Mouse (Mus musculus) urinary bladder, postnatal 10 days (tissue): Measurements from ENCODE around the gene Olfr1324.
"Not testable (repeated sequence)": the region's sequence is repeated elsewhere in the genome, so short reads cannot be mapped to it uniquely, and the experiment has no call there.

Source experiments
- DNase-seq: peaks from one replicate; pipeline ENCODE4 v3.0.0; 2022; ENCODE audit warnings: low spot score

Gene Olfr1324

DNA sequence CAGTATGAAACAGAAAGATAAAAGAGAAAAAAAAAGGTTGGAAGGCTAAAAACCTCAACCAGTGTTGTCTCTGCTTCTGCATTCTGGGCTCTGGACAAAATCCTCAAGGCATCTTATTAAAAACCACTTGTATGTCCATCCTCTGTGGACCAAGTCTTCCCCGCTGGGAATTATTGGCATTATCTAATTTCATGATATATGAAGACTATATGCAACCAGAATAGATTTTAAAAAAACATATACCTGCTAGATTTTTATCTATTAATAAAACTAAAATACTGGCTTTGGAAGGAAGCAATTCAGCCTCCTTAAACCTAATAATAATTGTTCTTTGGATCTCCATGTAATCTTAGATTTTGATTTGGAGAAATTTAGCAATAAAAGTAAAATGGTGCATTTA lies at the start of gene Olfr1324:
Olfr1324 (minus strand) TSS at position 101 of the 400 bp plus-strand sequence.
- no peak for DNase-seq

DNA sequence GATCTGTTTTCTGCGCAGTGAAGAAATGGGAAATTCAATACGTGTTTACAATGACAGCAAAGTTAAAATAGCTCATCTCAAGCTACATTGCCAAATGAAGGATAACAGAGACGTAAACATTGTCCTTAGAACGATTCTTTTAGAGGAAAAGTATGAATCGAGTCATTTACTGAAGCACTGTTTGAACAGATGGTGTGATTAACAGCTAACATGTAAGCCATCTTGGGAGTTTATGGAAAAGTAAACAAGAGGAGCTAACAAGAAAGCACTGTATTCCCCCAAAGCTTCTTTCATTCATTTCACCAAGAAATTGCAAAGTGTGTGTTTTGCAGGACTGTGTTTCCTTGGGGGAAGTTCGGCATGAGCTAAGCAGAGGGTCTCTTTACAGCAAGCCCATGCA lies 42.0 kb upstream of the Olfr1324 start:
- DNase-seq = not testable (repeated sequence)

DNA sequence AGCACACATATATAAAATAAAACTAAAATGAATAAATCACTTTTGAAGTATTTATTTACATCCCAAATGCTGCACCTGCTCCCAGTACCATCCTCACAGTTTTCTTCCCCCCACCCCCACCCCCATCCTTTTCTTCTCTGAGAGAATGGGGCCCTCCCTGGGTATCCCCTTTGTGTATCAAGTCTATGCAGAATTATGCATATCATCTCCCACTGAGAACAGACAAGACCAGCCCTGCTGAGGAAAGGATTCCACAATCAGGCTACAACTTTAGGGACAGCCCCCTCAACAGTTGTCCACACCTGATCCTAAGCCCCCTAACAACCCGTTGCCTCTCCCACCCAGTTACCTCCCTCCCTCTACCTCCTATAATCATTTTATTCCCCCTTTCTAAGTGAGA lies 27.8 kb upstream of the Olfr1324 start:
- no peak for DNase-seq

DNA sequence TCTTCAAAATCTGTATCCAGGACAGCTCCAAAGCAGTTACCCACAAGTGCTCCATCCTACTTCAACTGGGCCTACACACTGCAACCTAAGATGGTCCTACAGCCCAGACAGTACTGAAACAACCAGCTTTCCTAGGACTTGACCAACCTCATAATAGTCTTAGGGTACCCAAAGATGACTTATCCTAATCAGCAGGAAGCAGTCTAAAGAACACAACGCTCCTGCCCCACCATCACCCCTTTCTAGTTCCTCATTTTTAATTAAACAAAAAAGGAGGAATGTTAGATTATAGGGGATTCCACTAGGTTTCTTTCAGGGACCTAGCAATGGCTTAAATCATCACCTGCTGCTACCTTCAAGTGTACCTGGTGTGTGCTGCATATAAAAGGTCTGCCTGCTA lies 15.1 kb upstream of the Olfr1324 start:
- no peak for DNase-seq

DNA sequence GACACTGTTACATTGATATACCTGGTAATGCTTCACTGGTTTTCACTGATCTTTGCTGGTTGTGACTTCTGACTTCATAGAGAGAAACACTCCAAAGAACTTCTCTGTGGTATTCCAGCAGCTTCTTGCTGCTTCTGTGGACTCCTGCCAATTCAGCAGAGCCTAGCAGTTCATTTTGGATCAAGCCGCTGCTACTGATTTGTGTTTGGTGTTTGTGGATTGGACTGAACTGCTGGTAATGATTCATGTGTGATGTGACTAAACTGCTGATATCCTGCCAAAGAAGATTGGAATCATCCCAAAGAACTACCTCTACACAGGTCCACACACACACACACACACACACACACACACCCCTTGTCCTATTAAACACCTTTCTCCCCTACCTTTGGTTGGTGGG lies 14.4 kb upstream of the Olfr1324 start:
- no peak for DNase-seq

DNA sequence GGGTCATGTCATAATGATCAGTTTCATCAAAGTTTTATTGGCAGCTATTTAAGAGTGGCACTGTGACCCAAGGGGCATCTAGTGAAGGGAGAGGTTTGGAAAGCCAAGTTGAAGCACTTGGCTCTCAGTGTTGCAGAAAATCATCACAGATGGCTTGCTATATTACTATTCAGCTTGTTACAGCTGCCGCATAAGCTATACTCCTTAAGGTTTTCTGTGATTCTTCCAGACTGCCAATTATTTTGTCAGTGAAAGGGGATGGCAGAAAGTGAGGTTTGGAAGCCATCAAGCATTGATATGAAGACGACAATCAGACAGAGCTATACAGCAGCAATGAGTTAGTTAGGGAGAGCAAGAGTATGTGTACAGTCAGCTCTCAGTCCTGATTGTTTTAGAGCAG lies 4.2 kb upstream of the Olfr1324 start:
- no peak for DNase-seq

DNA sequence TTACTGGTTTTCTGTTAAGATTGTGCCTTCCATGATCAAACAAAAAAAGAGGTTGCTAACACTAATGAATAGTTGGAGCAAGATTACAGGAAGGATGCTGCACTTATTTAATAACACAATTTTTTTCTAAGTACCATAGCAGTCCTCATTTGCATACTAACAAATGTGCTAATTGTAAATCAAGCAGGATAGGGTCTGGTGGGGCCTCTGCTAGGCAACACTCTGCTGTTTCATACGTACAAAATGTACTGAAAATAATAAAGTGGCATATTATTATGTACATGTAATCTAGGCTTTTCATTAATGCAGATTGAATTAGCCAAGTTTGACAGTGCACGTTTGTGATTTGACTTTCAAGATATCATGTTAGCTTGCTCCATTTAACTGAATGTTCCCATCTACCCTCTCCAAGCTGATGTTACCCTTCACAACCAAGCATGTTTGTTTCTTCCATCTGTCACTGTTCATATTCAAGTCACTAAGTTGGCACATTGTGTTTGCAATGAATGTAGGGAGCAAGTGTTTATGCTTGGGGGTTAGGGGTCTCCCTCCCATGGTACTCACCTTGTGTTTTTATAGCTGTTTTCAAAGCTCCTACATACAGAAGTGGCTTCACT lies 478 bp downstream of the Olfr1324 start:
- DNase-seq = no peak

DNA sequence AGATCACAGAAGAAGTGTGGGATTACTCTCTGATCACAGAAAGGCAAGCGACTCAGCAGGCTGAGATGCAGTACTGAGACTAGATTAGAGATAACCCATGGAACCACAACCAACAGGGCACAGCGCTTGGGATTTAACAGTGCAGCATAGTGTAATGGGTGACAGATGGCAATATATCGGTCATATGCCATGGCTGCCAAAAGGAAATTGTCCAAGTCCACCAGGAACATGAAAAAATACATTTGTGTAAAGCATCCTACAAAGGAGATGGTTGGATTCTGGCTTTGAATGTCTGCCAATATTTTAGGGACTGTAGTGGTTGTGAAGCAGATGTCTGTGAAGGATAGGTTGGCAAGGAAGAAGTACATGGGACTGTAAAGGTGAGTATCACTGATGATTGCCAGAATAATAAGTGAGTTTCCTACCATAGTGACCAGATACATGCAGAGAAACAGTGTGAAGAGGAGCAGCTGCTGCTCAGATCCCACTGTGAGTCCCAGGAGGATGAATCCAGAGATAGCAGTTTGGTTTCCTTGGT lies 2.3 kb downstream of the Olfr1324 start:
- DNase-seq = no peak

DNA sequence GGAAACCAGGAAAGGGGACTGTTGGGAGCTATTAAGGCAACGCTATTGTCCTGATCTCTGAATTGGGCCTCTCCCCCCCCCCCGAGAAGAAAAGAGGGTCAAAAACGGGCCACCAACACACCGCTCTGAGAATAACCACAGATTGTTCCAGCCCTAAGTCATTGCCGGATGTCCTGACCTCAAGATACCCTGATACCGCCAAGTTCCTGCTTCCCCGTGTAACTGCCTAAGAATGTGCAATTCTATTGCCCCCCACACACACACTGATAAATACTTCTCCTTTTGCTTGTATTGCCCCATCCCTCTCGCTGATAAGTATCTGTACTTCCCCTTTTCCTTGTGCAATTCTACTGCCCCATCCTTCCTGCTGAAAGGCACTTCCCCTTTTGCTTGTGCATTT lies 17.9 kb downstream of the Olfr1324 start:
- DNase-seq = not testable (repeated sequence)

DNA sequence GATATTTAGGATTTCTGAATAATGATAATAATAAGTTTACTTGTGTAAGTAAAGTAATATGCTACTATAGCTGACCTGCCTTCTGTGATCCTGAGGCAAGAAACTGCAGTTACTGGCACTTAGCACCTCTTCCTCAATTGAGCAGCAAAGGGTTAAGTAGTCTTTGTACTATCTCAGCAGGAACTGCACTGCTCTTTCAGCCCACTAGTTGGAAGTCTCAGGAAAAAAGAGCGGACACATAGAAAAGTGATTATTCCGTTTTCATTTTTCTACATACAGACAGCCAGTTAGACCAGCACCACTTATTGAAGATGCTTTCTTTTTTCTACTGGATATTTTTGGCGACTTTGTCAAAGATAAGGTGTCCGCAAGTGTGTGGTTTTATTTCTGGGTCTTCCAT lies 37.7 kb downstream of the Olfr1324 start:
- not testable (repeated sequence) for DNase-seq

DNA sequence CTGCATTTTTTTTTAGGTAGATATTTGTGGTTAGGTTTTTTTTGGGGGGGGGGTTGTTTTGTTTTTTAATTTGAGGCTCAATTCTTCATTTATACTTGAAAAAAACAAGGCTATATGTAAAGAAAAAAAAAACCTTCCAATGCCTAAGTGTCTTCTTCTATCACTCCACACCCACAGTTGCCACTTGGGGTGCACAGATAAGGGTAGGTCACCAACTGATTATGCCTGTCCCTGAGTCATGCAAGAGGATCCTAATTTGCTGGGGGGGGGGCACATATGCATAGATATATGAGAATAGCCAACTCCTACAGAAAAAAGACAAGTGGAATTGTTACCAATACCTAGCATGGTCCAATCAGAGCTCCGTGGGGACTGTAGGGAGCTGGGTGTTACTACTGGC lies 53.3 kb downstream of the Olfr1324 start:
- DNase-seq = no peak
